Mouse (Mus musculus): ENCODE measurements around the gene Pomt1.

- TF ChIP-seq POLR2A (IDR thresholded peaks at IDR 0.05; ENCODE audit: control insufficient read depth, extremely low read depth, insufficient read depth, low read length, poor library complexity) (no peak), CTCF (IDR thresholded peaks at IDR 0.05; ENCODE audit: borderline replicate concordance, control insufficient read depth, extremely low read depth, insufficient read depth, low read length, poor library complexity) (no peak)
Observed at GRCm38 (mm10) chr2:32189060-32189681, 47.2 kb upstream of the Pomt1 start.
